Mouse (Mus musculus) fibroblast of lung, adult 2 months (primary cell): ENCODE data around the gene Dnase2b.
A peak's percentile ranks its signal among the peaks of the same experiment; 100 is the strongest.

Experiments used
- DNase-seq: peaks from one replicate; pipeline ENCODE4 v3.0.0-alpha.2; 2011; ENCODE audit warnings: low read depth

Gene Dnase2b

DNA sequence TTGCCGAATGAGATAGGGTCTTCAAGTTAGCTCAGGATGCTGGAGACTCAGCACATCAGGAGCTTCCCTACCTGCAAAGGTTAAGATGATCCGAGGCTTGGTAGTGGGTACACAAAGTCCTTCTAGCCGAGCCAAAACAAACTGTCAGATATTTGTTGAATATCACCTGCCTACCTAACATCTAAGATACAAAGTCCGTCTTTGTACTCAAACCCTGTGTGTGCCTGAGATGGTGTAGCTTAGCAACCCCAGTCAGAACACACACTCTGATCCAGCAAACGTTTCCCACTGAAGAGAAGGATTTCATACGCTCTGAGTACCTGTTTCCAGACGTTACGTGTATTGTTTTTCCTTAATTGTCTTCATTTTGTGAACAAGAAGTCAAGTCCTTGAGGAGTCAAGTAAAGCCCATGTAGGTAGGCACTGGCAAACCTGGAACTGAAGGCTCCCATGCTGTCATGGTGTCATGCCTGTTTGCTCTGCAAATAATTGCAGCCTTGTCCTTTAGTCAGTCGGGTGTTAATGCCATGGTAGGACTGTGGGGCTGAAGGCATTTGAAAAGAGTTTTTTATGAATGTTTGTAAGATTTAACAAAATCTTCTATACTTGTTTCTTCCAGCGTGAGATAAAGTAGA lies 45.1 kb downstream of the Dnase2b start, which contains the start of gene Uox:
Gene Uox (plus strand): TSS at position 279 of the 635 bp plus-strand sequence.
- no peak for DNase-seq

DNA sequence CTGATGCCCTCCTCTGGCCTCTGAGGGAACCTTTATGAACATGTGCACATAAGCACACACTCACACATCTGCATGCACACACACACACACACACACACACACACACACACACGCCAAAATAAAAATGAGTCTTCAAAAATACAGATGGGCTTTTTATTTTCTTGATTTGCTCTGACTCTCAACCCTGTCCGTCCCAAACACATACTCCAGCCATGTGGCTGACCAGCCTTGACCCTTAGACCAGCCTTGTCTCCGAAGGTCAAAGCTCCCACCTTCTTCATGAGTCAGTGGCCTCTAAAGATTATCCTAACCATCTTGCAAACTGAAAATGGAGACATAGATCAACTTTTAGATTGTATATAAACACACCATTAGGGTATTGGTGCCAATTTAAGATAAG lies 45.8 kb downstream of the Dnase2b start:
- DNase-seq: no peak

DNA sequence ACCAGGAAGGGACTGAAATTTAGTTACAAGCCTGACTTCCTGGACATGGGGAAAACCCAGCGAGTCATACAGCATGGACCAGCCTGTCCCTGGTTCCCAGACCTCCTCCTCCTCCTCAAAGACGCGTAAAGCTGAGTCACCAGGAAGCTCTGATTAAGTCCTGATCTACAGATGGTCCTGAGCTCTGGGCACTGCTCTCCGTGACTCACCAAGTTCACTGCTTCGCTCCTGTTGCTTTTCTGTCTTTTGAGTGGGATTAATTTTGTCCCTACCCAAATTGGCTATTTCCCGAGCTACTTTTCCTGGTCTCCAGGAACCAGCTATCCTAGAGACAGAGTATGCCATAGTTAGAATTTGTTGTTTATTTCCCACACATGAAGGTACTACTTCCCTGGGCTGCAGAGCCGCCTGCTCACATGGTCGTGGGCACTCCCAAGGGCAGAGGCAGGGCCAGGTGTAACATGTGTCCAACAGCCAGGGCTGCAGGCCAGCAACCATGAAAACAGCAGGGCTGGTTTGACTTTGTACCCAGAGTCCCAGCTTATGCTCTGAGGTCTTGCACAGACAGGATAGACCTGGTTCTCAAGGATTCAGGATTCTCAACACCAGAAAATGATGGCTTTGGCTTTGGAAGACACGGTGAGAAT lies 47.4 kb downstream of the Dnase2b start:
- DNase-seq: peak; percentile 79

DNA sequence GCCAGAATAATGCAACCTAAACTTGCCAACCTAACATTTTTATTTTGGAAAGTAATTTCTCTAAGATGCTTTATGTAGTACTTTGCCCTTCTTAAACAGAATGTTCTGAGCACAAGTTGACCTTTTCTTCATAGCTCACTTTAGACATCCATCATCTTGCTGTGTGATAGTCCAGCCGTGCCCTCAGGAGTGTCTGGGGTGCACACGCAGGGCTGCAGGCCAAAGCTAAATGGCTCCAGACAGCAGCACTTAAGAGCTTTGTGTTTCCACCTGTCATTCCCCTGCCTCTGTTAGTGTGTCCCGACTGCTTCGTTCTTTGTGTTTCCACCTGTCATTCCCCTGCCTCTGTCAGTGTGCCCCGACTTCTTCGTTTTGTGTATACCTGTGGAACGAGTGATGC lies 48.0 kb downstream of the Dnase2b start:
- no peak for DNase-seq

DNA sequence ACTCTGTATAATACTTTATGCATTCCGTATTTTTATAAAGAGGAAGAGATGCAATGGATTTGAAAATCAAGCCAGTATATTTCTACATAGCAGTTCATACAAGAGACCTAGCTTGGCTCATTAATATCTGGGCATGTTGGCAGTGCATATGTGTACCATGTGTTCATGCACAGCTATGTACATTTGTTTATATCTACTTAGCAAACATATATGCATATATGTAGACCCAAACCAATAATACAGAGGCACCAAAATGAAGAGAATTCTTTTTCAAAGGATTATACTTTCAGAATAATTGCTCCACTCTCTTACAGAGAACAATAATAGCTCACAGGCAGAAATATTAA lies 50.4 kb downstream of the Dnase2b start:
- no peak for DNase-seq

DNA sequence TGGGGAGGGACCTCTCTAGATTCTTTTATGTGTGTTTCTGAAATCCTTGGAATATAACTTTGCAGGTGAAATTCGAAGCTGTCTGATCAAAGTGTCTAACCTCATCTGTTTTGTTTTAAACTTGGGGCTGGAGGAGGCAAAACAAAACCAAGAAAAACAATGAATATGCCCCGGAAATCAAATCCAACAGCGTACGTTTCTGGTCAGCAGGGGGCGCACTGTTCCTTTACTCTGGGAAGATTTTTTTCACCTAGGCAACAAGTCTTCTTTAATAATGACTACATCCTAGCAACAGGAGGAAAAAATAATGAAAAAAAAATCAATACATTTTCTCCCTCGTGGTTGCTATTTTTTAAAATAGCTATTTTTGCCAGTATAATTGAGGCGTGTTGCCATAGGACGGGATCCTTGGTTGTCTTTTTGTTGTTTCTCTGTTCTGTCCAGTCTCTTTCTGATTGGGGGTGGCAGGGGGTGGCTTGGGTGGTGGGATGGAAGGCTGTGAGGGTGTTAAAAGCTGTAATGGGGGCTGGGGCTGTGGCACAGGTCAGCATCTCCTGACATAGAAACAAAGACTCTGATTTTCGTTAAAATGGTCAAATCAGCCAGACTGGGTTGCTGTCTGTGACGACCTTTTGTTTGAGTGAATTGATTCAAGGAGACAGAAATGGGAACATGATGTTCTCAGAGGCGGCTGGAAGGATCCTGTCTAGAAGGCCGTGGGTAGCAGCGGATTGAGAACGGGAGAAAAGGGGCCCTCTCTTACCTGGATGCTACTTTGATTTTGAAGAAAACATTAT lies 50.9 kb downstream of the Dnase2b start:
- DNase-seq: peak; percentile 76

DNA sequence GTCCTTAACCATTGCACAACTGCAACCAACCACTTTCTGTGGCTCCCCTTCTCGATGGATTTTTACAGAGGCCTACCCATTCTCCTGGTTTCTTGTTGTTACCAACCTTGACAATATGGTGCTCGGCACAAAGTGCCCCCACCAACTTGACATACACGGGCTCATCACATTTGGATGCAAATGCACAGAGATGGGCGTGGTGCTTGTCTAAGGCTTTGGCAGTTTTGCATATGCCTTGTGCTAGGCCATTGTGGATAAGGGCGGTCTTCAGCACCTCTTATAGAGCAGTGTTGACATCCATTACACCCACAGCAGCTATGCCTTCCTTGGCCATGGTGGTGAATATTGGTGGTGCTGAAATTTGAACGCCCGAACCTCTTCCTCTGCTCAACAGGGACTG lies 52.5 kb downstream of the Dnase2b start:
- no peak for DNase-seq

DNA sequence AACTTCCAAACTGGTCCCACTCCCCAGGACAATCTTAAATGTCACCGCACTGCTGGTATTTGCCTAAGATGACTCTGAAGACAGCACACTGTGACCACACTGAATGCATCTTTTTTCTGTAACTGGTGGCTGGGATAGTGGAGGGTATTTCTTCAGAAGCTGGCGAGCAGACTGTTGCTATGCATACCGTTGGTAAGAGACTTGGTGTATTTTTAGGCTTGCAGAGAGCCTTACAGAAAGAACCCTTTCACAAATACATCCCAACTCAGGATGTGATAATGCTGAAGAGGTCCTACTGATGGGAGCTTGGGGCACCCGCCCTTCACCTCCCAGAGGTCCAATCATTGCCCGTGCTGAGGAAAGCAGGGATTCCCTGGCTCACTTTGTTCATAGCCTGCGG lies 57.9 kb downstream of the Dnase2b start:
- DNase-seq: no peak

DNA sequence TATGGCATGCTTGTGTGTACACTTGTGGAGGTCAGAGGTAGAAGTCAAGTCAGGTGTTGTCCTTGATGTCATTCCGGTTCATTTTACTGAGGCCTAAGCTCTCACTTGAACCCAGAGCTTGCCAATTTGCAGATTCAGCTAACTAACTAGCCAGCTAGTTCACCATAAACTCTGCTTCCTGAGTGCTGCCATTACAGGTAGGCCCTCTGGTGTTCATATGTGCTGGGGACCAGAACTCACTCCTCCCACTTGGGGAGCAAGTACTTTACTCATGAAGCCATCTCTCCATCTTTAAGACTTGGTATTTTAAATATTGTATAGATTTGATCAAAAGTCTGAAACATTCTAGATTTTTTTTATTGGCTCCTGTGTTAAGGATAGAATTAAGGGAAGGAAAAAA lies 58.8 kb downstream of the Dnase2b start:
- DNase-seq: no peak

DNA sequence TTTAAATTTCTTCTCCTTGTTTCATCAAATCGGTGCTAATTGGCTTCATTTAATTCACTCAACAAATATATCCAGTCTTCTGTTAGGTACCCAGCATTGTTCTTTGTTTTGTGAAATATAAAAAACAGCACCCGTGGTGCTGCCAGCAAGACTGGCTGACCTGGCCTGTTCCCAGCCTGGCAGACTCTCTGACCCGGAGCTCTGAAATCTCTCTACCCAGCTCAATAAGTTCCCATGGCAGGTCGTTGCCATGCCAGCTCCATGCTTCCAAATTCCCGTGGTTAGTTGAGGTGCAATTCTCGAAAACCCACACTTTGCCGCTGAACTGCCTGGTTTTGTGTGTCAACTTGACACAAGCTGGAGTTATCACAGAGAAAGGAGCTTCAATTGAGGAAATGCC lies 60.6 kb downstream of the Dnase2b start:
- peak; percentile 78 for DNase-seq

DNA sequence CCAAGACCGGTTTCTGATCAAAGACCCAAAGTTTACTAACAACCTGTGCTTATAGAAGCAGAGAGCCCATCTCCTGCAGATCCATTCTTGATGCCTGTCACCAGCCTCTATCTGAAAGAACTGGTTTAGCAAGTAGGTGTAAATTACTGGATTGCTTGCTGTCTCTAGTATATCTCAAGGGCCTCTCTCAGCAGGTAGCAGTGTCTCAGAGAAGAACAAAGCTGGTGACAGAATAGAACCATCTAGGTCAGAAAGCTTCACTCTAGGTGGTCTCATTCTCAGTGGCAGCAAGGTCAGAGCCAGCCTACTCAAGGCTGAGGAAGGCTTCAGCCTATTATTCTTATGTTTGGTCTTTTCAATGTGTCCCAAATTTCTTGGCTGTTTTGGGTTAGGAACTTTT lies 71.8 kb downstream of the Dnase2b start:
- no peak for DNase-seq

DNA sequence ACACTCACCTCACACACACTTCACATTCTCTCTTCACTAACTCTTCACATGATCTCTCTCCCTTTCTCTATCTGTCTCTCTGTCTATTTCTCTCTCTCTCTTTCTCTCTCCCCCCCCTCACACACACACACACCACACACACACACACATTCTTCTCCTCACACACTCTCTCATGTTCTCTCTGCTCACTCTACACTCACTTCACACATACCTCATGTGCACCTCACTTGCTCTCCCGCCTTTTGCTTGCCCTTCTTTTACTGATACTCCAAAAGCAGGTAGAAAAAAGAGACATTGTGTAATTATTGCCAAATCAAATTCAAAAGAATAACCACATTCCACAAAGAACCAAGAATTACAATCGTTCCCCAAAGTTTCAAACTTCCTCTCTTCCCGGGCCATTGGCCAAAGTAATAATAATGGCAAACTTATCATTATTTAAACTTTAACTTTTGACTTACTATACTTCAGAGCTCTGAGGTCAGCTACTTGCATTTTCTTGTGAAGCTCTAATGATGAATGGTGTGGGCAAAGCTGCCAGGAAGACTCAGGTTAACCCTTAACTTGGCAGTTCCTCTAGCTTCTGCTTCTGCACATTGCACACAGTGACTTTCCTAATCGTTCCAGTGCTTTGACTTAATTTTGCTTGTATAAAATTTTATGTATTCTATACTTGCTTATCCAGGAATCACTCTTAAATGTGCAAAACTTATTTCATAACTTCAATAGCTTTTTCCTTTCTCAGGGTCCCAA lies 74.7 kb downstream of the Dnase2b start:
- peak; percentile 25 for DNase-seq

DNA sequence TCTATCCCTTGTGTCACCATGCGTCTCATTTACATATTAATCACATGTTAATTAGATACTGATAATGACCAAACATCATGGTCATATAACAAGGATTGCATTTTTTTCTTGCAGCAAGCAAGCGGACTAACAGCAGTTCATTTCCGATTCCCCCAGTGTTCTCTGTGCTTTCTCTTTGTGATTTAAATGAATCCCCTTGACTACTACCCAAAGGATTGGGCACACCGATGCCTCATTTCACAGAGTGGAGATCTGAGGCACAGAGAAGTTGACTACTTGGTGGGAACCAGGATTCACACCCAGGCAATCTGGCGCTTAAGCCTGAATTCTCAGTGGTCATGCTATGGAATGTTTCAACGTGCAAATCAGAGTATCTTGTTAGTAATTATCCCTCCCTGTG lies 80.4 kb downstream of the Dnase2b start:
- DNase-seq: no peak
